17 mouse cellular contexts compared by ENCODE assay signal in the genomic region with DNA sequence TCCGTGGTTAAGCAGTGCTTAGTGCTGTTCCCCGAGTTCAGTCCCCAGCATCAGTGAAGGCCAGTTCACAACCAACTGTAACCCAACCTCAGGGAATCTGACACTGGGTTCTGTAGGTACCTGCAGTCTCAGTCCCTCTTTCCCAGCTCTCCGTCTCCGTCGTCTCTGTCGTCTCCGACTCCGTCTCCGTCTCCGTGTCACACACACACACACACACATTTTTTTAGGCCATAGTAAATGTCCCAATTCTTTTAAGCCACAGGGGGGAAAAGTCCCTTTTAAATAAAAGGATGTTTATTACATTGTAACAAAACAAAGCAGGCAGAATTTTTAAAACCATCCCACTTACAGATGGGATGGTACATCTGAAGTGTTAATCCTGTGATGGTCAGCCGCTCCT.
DNase-seq lines count a peak whose midpoint lies in the region; ATAC-seq and TF ChIP-seq lines count a peak whose summit lies in the region.
"Had no signal": no experiment of that assay in that cellular context is flagged by ENCODE, and none has a peak within 500 bp of the region (broad histone marks: within the 10 kb centered on the region; RNA-seq: fewer than 3 reads in every experiment).

No protein-coding gene starts in this region.

- H3K4me3 ChIP-seq in layer of hippocampus, adult 2 months, result no peak overlapping the region
- no peak overlapping the region for H3K4me3 ChIP-seq in forebrain, embryonic 14.5 days (ENCODE audit: low read depth, low read length)
- no peak overlapping the region for H3K4me3 ChIP-seq in midbrain, embryonic 11.5 days (ENCODE audit: low read depth, low read length)
- H3K4me3 ChIP-seq in neural tube, embryonic 15.5 days (replicated peaks), result no peak overlapping the region
- H3K4me3 ChIP-seq: embryonic facial prominence, embryonic 15.5 days; liver, embryonic 13.5 days; megakaryocyte, embryonic 14.5 days had no signal

- peak overlapping the region; percentile 14; the same call in 1 of the 2 replicates for H3K27ac ChIP-seq in layer of hippocampus, adult 2 months
- H3K27ac ChIP-seq in forebrain, embryonic 14.5 days (ENCODE audit: low read depth, low read length), result peak overlapping the region; percentile 80; the same call in 1 of the 2 replicates
- peak overlapping the region; percentile 98 for H3K27ac ChIP-seq in midbrain, embryonic 11.5 days (ENCODE audit: low read depth, low read length)
- H3K27ac ChIP-seq in neural tube, embryonic 15.5 days (replicated peaks), result peak overlapping the region; percentile 51
- H3K27ac ChIP-seq: embryonic facial prominence, embryonic 15.5 days; liver, embryonic 13.5 days had no signal

- no peaks in the 10 kb centered on the region for H3K27me3 ChIP-seq in forebrain, embryonic 14.5 days (replicated peaks; ENCODE audit: control insufficient read depth, insufficient read depth, low read length)
- H3K27me3 ChIP-seq in midbrain, embryonic 11.5 days (ENCODE audit: control insufficient read depth, insufficient read depth, low read length), result no peaks in the 10 kb centered on the region
- no peaks in the 10 kb centered on the region for H3K27me3 ChIP-seq in neural tube, embryonic 15.5 days (replicated peaks)
- H3K27me3 ChIP-seq: embryonic facial prominence, embryonic 15.5 days had no signal

- H3K4me1 ChIP-seq in forebrain, embryonic 14.5 days (ENCODE audit: control insufficient read depth, insufficient read depth, low read length), result peaks cover 31% of the 10 kb centered on the region
- H3K4me1 ChIP-seq in midbrain, embryonic 11.5 days (ENCODE audit: control insufficient read depth, insufficient read depth, low read length), result peaks cover 35% of the 10 kb centered on the region
- H3K4me1 ChIP-seq in neural tube, embryonic 15.5 days, result peaks cover 26% of the 10 kb centered on the region
- H3K4me1 ChIP-seq: liver, embryonic 13.5 days; megakaryocyte, embryonic 14.5 days had no signal

- no peaks in the 10 kb centered on the region for H3K36me3 ChIP-seq in forebrain, embryonic 14.5 days (ENCODE audit: control insufficient read depth, insufficient read depth, low read length)
- H3K36me3 ChIP-seq in midbrain, embryonic 11.5 days (ENCODE audit: control insufficient read depth, insufficient read depth, low read length), result no peaks in the 10 kb centered on the region
- no peaks in the 10 kb centered on the region for H3K36me3 ChIP-seq in neural tube, embryonic 15.5 days
- H3K36me3 ChIP-seq: embryonic facial prominence, embryonic 15.5 days; heart, embryonic 10.5 days; liver, embryonic 13.5 days had no signal

- no peak for DNase-seq in layer of hippocampus, adult 2 months (ENCODE audit: low spot score in 2 of 2)
- no peak for DNase-seq in layer of hippocampus, adult 9-10 months (ENCODE audit: low spot score)
- peak; percentile 6 for DNase-seq in forebrain, embryonic 14.5 days (ENCODE audit: low spot score)
- peak; percentile 91 for DNase-seq in midbrain, embryonic 11.5 days (ENCODE audit: low spot score, missing footprints)
- DNase-seq in cerebellum, postnatal 10 days, result no peak
- no peak for DNase-seq in spleen, postnatal 14 days (ENCODE audit: low spot score in 2 of 2)
- DNase-seq: cerebellum, adult 11 months; gastrocnemius, postnatal 25 days; kidney, adult 2 months; kidney, postnatal 36 days; liver, embryonic 13.5 days; retina, postnatal 1 day; thymus, postnatal 25 days had no signal

- no peak for ATAC-seq in forebrain, embryonic 14.5 days
- no peak for ATAC-seq in midbrain, embryonic 11.5 days (ENCODE audit: low FRiP score)
- no peak for ATAC-seq in neural tube, embryonic 15.5 days (ENCODE audit: low FRiP score)

- no peak for TF ChIP-seq CTCF in layer of hippocampus, adult 2 months (conservative IDR thresholded peaks at IDR 0.05)

- H3K4me2 ChIP-seq in forebrain, embryonic 14.5 days (ENCODE audit: low read length), result no peak overlapping the region
- 0 out of 2 replicates have a peak overlapping the region, but pooled peaks have one; percentile 5 for H3K4me2 ChIP-seq in midbrain, embryonic 11.5 days
- H3K4me2 ChIP-seq in neural tube, embryonic 15.5 days, result no peak overlapping the region
- H3K4me2 ChIP-seq: embryonic facial prominence, embryonic 15.5 days; liver, embryonic 13.5 days had no signal

- H3K9me3 ChIP-seq in forebrain, embryonic 14.5 days (replicated peaks; ENCODE audit: control insufficient read depth, low read length), result no peaks in the 10 kb centered on the region
- no peaks in the 10 kb centered on the region for H3K9me3 ChIP-seq in midbrain, embryonic 11.5 days (ENCODE audit: control insufficient read depth, low read length)
- H3K9me3 ChIP-seq in neural tube, embryonic 15.5 days (replicated peaks), result no peaks in the 10 kb centered on the region
- H3K9me3 ChIP-seq: embryonic facial prominence, embryonic 15.5 days; heart, embryonic 10.5 days; liver, embryonic 13.5 days; megakaryocyte, embryonic 14.5 days had no signal

- 48% methylated on average over 11 of the region's 11 CpGs for WGBS in forebrain, embryonic 14.5 days
- WGBS in midbrain, embryonic 11.5 days, result 43% methylated on average over 11 of the region's 11 CpGs
- WGBS in neural tube, embryonic 15.5 days, result 70% methylated on average over 11 of the region's 11 CpGs

- H3K9ac ChIP-seq in forebrain, embryonic 14.5 days (ENCODE audit: low read length), result no peak overlapping the region; the same call in 1 of the 2 replicates
- H3K9ac ChIP-seq in midbrain, embryonic 11.5 days (ENCODE audit: low read length), result no peak overlapping the region; the same call in 1 of the 2 replicates
- H3K9ac ChIP-seq in neural tube, embryonic 15.5 days (replicated peaks), result no peak overlapping the region
- H3K9ac ChIP-seq: embryonic facial prominence, embryonic 15.5 days; liver, embryonic 13.5 days had no signal

Comparison
In these comparisons a context has a peak if more than half of its experiments do, and no peak if none do; other contexts are left out.
1. DNase-seq: peak in forebrain, embryonic 14.5 days (single experiment) and midbrain, embryonic 11.5 days (single experiment); none in layer of hippocampus, adult 2 months (0 of 2), layer of hippocampus, adult 9-10 months (single experiment), cerebellum, postnatal 10 days (0 of 2) and spleen, postnatal 14 days (0 of 2).
2. H3K27ac ChIP-seq: peak in every context shown above with its lines; median percentile 98 in midbrain, embryonic 11.5 days; 80 in forebrain, embryonic 14.5 days; 51 in neural tube, embryonic 15.5 days; 14 in layer of hippocampus, adult 2 months.